Mouse (Mus musculus) erythroblast, embryonic 14.5 days (primary cell): ENCODE results near the gene Nckipsd.

Experiments
- GATA1 ChIP-seq: IDR thresholded peaks from 2 replicates; pipeline ENCODE4 v1.6.1; 2012; ENCODE audit warnings: low read length, inconsistent platforms, mixed read lengths
- TAL1 ChIP-seq: IDR thresholded peaks from 3 replicates; pipeline ENCODE4 v1.6.1; 2012; ENCODE audit warnings: low read length, inconsistent platforms, mixed read lengths

GRCm38 (mm10) chr9:108825820-108826699 lies 17.9 kb downstream of the Nckipsd start, which contains the start of gene Celsr3:
- TF ChIP-seq TAL1 (no peak), GATA1 (no peak)
